Mouse (Mus musculus): Measurements from ENCODE around the gene Nek11. TPM values are rescaled to one million over a fixed set of nuclear protein-coding genes. Genes with fewer than 3 reads are reported as not detected.

Gene Nek11
- total RNA-seq, 2 experiments from 2014 or later: not detected

DNA sequence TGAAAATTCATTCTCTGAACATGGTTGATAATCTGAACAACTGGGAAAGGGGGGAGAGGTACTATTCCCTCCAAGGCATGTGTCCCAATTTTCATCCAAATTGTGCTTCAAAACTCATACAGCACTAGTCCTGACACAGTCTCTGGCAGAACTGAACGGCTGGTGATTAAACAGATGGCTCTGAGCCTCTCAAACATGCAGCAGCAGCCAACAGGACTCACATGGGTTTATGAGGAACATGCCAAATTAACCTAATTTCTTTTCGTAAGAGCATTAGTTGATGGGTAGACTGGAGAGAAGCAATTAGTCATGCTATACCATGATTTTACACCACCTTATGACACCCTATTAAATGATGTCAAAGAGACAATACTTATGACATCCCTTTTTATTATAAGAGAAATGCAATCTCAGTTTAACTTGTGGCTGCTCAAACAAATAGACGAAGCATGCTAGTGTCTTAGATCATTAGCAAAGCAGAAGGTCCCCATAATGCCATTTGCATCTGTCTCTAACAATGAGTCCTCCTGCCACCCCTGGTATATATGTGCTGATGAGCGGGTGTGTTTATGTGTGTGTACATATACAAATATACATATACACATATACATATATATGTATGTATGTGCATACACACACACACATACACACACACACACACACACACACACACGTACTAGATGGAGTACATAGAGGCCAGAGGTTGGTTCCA, 31.6 kb downstream of the Nek11 start:
- no peak for TF ChIP-seq CTCF (IDR thresholded peaks at IDR 0.05)

DNA sequence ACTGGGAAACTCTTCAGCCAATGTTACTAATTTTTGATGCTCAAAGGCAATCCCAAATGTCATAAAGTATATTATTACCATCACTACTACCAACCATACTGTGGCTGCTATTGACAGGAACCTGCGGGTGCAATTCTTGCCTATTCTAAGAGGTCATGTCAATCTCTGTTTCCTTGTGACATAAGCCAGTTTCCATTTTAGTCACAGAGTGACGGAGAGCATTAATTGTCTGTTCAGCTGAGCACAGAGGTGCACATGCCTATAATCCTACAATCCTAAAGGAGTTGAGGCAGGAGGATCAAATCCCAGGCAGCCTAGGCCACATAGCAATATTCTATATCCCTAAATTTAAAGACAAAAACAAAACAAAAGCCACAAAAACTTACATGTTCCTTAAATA, 33.1 kb downstream of the Nek11 start:
- TF ChIP-seq CTCF (IDR thresholded peaks at IDR 0.05): no peak
- no peak for DNase-seq
- Histone ChIP-seq H3K4me3 (no peak overlapping the region), H3K27ac (no peak overlapping the region)
- intact Hi-C loops (cut with DNase I): no loop called here

More for the DNA sequence above, 31.6 kb downstream of the Nek11 start:
- intact Hi-C loops (cut with DNase I): no loop called here
- Histone ChIP-seq H3K27ac (no peak overlapping the region), H3K4me3 (no peak overlapping the region)
- DNase-seq: no peak

DNA sequence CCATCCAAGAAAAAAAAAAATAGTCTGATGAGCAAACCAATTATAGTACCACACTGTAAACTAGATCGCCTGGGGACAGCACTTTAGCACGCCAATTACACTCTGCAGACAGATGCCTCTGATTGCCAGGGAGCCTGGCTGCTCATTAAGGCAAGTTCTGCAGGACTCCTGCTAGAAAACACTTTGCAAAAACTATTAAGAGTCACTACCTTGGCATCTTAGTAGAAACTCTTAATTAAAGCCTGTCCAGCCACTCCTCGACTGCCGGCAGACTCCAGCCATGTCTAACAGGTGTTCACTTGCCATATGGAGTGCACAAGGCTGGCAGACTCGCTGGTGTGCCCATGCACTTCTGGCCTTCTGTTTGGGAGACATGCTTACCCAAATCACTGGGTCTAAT, 46.3 kb downstream of the Nek11 start:
- Histone ChIP-seq H3K27ac (no peak overlapping the region), H3K4me3 (no peak overlapping the region)
- DNase-seq: no peak
- no peak for TF ChIP-seq CTCF (IDR thresholded peaks at IDR 0.05)
- intact Hi-C loops (cut with DNase I): no loop called here

DNA sequence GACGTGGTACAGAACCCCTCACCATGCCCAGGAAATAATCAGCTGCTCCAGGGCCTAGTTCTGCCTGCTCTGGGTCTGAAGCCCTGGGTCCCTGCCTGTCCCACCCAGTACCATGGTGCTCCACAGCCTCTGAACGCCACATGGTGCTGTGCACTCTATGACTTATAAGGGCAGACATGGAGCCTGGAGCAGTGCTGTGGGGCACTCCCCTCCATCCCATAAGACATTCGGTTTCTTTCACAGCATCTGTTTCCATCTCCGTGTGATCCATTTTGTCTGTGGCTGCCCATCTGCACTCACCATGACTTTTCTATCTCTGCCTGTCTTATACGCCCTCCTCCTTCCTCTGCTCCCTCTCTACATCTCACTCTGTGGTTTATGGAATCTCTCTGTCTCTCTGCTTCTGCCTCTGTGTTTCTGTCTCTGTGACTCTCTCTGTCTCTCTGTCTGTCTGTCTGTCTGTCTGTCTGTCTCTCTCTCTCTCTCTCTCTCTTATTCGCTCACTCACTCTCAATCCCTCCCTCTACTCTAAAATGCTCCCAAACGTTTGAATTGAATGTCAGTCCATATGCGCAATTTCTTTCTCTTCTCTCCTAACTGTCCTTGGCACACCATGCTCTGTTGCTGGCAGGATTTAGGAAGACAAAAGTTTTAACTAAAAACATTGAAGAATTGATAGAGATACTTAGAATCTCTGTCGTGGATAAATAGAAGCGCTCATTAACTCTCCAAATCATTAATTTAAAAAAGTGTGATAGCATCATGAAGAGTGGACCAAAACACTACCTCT, 46.9 kb downstream of the Nek11 start:
- Histone ChIP-seq H3K27ac (no peak overlapping the region), H3K4me3 (no peak overlapping the region)
- DNase-seq: no peak
- TF ChIP-seq CTCF (IDR thresholded peaks at IDR 0.05): no peak
- intact Hi-C loops (cut with DNase I): no loop called here

DNA sequence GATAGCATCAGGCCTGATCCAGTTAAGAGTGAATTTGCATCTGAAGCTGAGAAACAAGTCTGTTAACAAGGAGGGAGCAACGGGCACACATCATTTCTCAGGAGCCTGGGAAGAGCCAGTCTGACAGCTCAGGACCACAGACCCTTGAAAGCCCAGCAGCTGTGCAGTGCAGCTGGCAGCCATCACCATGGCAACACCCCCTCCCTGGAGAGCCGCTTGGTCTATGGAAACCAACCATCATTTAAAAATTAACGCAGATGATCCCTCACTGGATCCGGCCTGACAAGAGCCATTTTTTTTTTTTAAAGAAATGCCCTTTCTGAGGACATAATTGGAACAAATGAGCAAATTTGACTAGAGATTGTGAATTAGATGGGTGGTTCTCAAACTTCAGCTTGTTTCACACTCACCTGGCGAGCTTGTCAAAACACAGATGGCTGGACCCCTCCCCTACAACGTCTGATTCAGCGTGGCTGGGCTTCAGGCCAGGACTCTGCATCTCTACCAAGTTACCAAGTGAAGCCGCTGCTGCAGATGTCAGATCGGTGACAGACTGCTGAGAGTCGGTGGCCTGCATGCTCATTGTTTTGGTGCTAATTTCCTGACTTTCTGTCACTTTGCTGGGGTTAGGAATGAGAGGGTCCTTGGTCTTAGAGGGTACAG, 52.2 kb downstream of the Nek11 start:
- DNase-seq: no peak
- no peak for TF ChIP-seq CTCF (IDR thresholded peaks at IDR 0.05)
- H3K27ac ChIP-seq: no peak overlapping the region
- intact Hi-C loops (cut with DNase I): no loop called here
- no peak overlapping the region for H3K4me3 ChIP-seq

DNA sequence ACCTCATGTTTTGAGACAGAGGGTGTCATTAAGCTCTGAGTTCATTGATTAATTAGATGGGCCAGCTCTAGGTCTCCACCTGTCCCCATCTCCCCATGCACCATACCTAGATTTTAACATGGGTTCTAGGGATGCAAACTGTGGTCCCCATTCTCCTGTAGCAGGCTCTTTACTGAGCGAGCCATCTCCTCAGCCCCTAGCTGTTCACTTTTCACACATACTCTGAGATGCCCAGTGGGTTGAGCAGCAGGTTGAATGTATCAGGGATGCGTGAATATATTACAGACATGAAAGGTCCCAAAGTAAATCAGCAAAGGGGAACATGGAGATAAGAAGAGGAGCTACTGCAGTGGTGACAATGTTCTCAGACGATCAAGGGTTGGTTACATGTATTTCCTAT, 52.8 kb downstream of the Nek11 start:
- intact Hi-C loops (cut with DNase I): no loop called here
- no peak for TF ChIP-seq CTCF (IDR thresholded peaks at IDR 0.05)
- Histone ChIP-seq H3K4me3 (no peak overlapping the region), H3K27ac (no peak overlapping the region)
- no peak for DNase-seq

DNA sequence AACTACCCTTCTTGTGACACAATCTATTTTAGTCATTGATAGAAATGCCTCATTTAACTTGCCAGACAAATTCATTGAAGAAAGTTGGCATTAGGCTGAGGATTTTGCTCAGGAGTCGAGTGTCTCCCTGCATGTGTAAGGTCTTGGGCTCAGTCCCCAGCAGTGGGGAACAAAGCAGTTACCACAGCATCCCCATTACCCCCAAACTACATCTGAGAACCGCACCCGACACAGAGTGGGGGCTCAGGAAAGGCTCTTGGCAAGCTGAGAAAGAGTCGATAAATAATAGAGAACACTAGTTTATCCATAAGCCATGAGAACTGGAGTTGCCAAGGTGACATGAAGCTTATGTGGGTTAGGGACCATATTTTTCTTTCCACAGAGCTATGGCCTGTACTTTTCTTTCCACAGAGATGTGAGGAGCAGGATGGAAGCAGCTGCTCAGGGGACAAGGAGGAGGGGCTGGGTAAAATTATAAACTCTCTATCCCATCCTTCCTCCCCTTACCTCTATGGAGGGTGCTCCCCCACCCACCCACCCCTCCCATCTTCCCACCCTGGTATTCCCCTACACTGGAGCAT, 62.8 kb downstream of the Nek11 start:
- DNase-seq: no peak
- H3K4me3 ChIP-seq: no peak overlapping the region
- intact Hi-C loops (cut with DNase I): no loop called here

DNA sequence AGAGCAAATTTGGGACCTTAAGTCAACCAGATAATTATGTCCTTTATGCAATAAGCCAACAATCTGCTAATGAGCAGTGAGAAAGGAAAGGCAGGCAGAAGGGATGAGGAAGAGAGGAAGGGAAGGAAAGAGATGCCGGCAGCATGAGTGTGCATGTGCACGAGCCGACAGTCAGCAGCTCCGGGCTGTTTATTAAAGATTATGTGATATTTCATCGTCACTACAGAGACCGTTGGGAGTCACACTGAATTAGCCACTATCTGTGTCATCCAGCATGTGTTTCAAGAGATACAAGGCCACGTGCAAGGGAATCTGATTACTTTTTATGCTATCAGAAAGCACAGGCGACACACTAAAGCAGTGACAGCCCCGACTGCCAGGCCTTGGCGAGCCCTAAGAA, 73.5 kb downstream of the Nek11 start:
- no peak for TF ChIP-seq CTCF (IDR thresholded peaks at IDR 0.05)
- intact Hi-C loops (cut with DNase I): no loop called here
- no peak for DNase-seq
- H3K27ac ChIP-seq: no peak overlapping the region
- no peak overlapping the region for H3K4me3 ChIP-seq

More for the DNA sequence above, 62.8 kb downstream of the Nek11 start:
- no peak for TF ChIP-seq CTCF (IDR thresholded peaks at IDR 0.05)
- H3K27ac ChIP-seq: no peak overlapping the region

DNA sequence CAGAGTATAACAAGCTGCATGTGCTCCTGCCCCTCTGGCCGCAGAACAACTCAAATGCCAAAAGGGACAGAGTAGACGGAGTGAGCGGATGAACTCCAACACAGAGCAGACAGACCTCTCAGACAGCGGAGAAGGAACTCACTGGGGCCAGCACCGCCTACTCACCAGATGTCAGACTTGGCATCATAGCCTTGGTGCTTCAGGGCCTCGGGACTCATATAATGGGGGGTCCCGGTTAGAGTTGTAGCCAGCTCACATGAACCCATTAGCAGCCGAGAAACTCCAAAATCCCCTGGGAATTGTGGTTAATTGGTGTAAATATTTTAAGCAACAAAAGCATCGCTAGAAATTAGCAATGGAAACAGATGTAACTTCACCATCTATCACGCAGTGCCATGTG, 82.1 kb downstream of the Nek11 start:
- no peak overlapping the region for H3K27ac ChIP-seq
- DNase-seq: no peak
- no peak overlapping the region for H3K4me3 ChIP-seq
- TF ChIP-seq CTCF (IDR thresholded peaks at IDR 0.05): no peak
- intact Hi-C loops (cut with DNase I): no loop called here

DNA sequence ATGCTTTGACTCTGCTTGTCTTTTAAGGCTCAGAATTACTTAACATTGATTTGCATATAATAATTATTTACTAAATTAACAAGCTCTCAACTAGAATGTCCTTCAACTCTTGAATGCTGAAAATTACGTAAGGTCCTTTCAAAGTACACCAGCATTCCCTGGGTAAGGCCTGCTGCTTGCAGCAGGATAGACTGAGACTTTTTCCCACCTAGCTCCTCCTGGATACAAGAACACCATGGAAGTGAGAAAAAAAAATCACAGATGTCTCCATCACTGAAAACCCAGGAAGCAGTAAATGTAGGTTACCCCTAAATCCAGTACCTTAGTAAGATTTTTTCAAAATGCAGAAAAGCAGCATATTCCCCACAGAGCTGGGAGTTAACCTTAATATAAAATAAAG, 82.6 kb downstream of the Nek11 start:
- DNase-seq: no peak
- no peak overlapping the region for H3K27ac ChIP-seq
- no peak for TF ChIP-seq CTCF (IDR thresholded peaks at IDR 0.05)
- H3K4me3 ChIP-seq: no peak overlapping the region
- intact Hi-C loops (cut with DNase I): no loop called here

DNA sequence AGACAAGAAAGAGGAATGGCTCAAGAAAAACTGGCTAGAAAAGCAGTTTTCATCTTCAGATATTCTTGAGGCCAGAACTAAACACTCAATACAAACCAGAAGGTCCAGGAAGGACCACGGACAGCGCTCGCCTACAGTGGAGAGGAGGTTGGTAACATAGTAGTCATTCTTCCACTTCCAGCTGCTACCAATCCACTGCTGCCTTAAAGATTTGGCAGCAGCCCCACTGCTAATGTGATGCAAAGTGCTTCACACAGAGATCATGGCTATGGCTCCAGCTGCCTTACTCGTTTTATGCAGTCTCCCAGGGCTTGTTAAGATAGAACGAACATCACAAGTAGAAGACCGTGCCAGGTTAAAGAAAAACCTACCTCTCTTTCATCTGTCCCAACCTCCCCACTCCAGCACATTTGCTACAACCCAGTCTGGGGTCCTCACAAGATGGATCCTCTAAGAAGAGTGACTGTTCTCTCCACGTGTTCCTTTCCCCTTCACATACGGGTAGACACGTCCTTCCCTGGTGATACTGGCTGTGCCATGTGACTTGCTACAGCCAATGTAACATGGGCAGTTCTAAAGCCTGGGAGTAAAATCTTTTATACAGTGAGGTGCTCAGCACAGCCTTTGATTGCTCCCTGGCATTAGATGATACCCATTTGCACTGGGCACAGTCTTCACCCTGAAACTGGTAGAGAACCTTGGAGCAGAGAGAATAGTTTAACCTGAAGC, 85.6 kb downstream of the Nek11 start:
- TF ChIP-seq CTCF (IDR thresholded peaks at IDR 0.05): no peak
- intact Hi-C loops (cut with DNase I): no loop called here

DNA sequence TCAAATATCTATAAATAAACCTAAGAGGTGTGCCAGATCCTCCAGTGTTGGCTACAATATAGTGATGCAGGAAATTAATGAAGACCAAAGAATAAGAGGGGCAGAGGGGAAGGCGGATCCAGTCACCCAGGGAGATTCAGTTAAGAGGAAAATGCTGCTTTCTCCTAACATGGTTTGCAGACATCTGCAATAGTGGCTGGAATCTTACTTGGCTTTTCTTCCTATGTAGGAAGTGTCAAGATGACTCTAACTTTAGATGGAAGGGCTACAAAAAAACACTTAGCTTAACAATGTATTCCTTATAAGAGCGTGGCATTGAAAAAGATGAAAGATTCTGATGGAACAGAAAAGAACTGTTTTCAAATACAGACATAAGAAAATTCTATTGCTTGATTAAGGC, 89.3 kb downstream of the Nek11 start:
- no peak overlapping the region for H3K4me3 ChIP-seq
- TF ChIP-seq CTCF (IDR thresholded peaks at IDR 0.05): no peak
- no peak overlapping the region for H3K27ac ChIP-seq
- intact Hi-C loops (cut with DNase I): no loop called here
- no peak for DNase-seq

More for the DNA sequence above, 85.6 kb downstream of the Nek11 start:
- Histone ChIP-seq H3K27ac (no peak overlapping the region), H3K4me3 (no peak overlapping the region)
- no peak for DNase-seq

Data from gastrocnemius, adult 2 months (tissue).